24 mouse cellular contexts compared by ENCODE assay signal in the genomic region with DNA sequence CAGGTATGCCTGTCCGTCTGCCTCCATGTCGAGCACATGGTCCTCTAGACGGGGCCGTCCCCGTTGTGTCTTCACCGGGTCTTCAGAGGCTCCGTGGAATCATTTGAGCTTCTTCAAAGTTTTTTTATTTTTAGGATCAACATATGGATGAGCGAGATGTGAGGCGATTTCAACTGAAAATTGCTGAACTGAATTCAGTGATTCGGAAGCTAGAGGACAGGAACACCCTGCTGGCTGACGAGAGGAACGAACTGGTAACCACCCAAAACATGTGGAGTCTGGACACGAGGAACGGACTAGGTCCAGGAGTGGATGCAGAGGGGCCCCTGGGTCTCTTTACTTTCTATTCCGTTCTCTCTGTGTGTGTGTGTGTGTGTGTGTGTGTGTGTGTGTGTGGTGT. TPM values are rescaled to one million over a fixed set of nuclear protein-coding genes. Genes with fewer than 3 reads are reported as not detected.
DNase-seq lines count a peak whose midpoint lies in the region; ATAC-seq and TF ChIP-seq lines count a peak whose summit lies in the region.
"Had no signal": no experiment of that assay in that cellular context is flagged by ENCODE, and none has a peak within 500 bp of the region (broad histone marks: within the 10 kb centered on the region; RNA-seq: fewer than 3 reads in every experiment).

No protein-coding gene starts in this region.

- H3K9ac ChIP-seq in hindbrain, postnatal 0 days (replicated peaks; ENCODE audit: low read length), result no peak overlapping the region
- H3K9ac ChIP-seq in lung, embryonic 14.5 days, result no peak overlapping the region
- no peak overlapping the region for H3K9ac ChIP-seq in midbrain, postnatal 0 days (replicated peaks; ENCODE audit: low read length, poor library complexity, severe bottlenecking)
- H3K9ac ChIP-seq: embryonic facial prominence, embryonic 13.5 days; forebrain, embryonic 13.5 days; hindbrain, embryonic 13.5 days had no signal

- TF ChIP-seq POLR2A in lung, adult 2 months (IDR thresholded peaks at IDR 0.05; ENCODE audit: borderline replicate concordance, extremely low read depth, low read depth, low read length), result no peak
- TF ChIP-seq POLR2A in thymus, adult 2 months (IDR thresholded peaks at IDR 0.05; ENCODE audit: control insufficient read depth, extremely low read depth, insufficient read depth, low read length, poor library complexity), result no peak

- DNase-seq in hindbrain, postnatal 0 days (ENCODE audit: low spot score), result no peak
- no peak for DNase-seq in hindbrain, embryonic 10.5 days (ENCODE audit: low spot score)
- DNase-seq in lung, embryonic 14.5 days, result peak; percentile 52
- DNase-seq in lung, adult 2 months, result no peak
- DNase-seq in midbrain, postnatal 0 days (ENCODE audit: low spot score), result no peak
- DNase-seq in midbrain, embryonic 10.5 days (ENCODE audit: low spot score), result no peak
- DNase-seq in thymus, adult 2 months, result no peak
- DNase-seq: adrenal gland, postnatal 14 days; cerebellum, adult 18-20 months; cerebellum, adult 9-11 months; cerebellum, postnatal 36 days; gastrocnemius, postnatal 10 days; heart, adult 18-20 months; heart, postnatal 10 days; heart, postnatal 4 days had no signal

- peak; percentile 21; the same call in 1 of the 2 replicates for TF ChIP-seq CTCF in hindbrain, postnatal 0 days (IDR thresholded peaks at IDR 0.05; ENCODE audit: low read depth)
- peak; percentile 21; the same call in 1 of the 2 replicates for TF ChIP-seq CTCF in lung, embryonic 14.5 days (IDR thresholded peaks at IDR 0.05; ENCODE audit: low read depth)
- TF ChIP-seq CTCF in lung, adult 2 months (IDR thresholded peaks at IDR 0.05; ENCODE audit: insufficient read depth, low read length), result no peak
- peak; percentile 13; the same call in 1 of the 2 replicates for TF ChIP-seq CTCF in midbrain, postnatal 0 days (IDR thresholded peaks at IDR 0.05)
- no peak for TF ChIP-seq CTCF in thymus, adult 2 months (IDR thresholded peaks at IDR 0.05; ENCODE audit: borderline replicate concordance, control insufficient read depth, extremely low read depth, insufficient read depth, low read length, poor library complexity)

- no peaks in the 10 kb centered on the region for H3K36me3 ChIP-seq in hindbrain, postnatal 0 days (ENCODE audit: insufficient read depth, low read length)
- H3K36me3 ChIP-seq in hindbrain, embryonic 10.5 days, result no peaks in the 10 kb centered on the region
- no peaks in the 10 kb centered on the region for H3K36me3 ChIP-seq in lung, embryonic 14.5 days (ENCODE audit: insufficient read depth)
- H3K36me3 ChIP-seq in midbrain, postnatal 0 days (ENCODE audit: insufficient read depth, low read length), result peaks cover 3% of the 10 kb centered on the region; the same call in 1 of the 2 replicates
- H3K36me3 ChIP-seq in midbrain, embryonic 10.5 days, result no peaks in the 10 kb centered on the region
- peaks cover 32% of the 10 kb centered on the region for H3K36me3 ChIP-seq in thymus, adult 2 months (ENCODE audit: control insufficient read depth, insufficient read depth, low read length)
- H3K36me3 ChIP-seq: embryonic facial prominence, embryonic 13.5 days; heart, embryonic 10.5 days had no signal

- no peak overlapping the region for H3K4me3 ChIP-seq in hindbrain, postnatal 0 days (ENCODE audit: low read length)
- H3K4me3 ChIP-seq in hindbrain, embryonic 10.5 days, result no peak overlapping the region
- no peak overlapping the region for H3K4me3 ChIP-seq in lung, embryonic 14.5 days (ENCODE audit: low read depth, low read length)
- no peak overlapping the region for H3K4me3 ChIP-seq in lung, adult 2 months (replicated peaks; ENCODE audit: extremely low read depth, low read depth, low read length)
- no peak overlapping the region for H3K4me3 ChIP-seq in midbrain, postnatal 0 days (ENCODE audit: low read depth, low read length)
- H3K4me3 ChIP-seq in midbrain, embryonic 10.5 days, result no peak overlapping the region
- H3K4me3 ChIP-seq in thymus, adult 2 months (ENCODE audit: control insufficient read depth, insufficient read depth, low read length), result no peak overlapping the region
- H3K4me3 ChIP-seq: embryonic facial prominence, embryonic 13.5 days; forebrain, embryonic 13.5 days; heart, embryonic 10.5 days; hindbrain, embryonic 13.5 days had no signal

- 75% methylated on average over 15 of the region's 15 CpGs for WGBS in hindbrain, postnatal 0 days
- 79% methylated on average over 15 of the region's 15 CpGs for WGBS in hindbrain, embryonic 10.5 days
- WGBS in lung, embryonic 14.5 days, result 49% methylated on average over 15 of the region's 15 CpGs
- WGBS in lung, adult 2 months, result 66% methylated on average over 15 of the region's 15 CpGs
- WGBS in midbrain, postnatal 0 days, result 72% methylated on average over 15 of the region's 15 CpGs
- WGBS in midbrain, embryonic 10.5 days, result 78% methylated on average over 15 of the region's 15 CpGs
- WGBS in thymus, adult 2 months, result 98% methylated on average over 15 of the region's 15 CpGs

- no peaks in the 10 kb centered on the region for H3K27me3 ChIP-seq in hindbrain, postnatal 0 days (ENCODE audit: insufficient read depth, low read length)
- H3K27me3 ChIP-seq in hindbrain, embryonic 10.5 days (ENCODE audit: insufficient read depth, poor library complexity, severe bottlenecking), result no peaks in the 10 kb centered on the region
- no peaks in the 10 kb centered on the region for H3K27me3 ChIP-seq in lung, embryonic 14.5 days (ENCODE audit: insufficient read depth, low read length)
- H3K27me3 ChIP-seq in midbrain, postnatal 0 days (ENCODE audit: insufficient read depth, low read length), result no peaks in the 10 kb centered on the region
- H3K27me3 ChIP-seq in midbrain, embryonic 10.5 days (ENCODE audit: low read depth, poor library complexity, severe bottlenecking), result no peaks in the 10 kb centered on the region
- no peaks in the 10 kb centered on the region for H3K27me3 ChIP-seq in thymus, adult 2 months (ENCODE audit: control insufficient read depth, insufficient read depth, low read length)
- H3K27me3 ChIP-seq: Patski had no signal

- ATAC-seq in hindbrain, postnatal 0 days, result no peak
- ATAC-seq in lung, embryonic 14.5 days (ENCODE audit: insufficient read depth), result peak; percentile 70
- no peak for ATAC-seq in midbrain, postnatal 0 days (ENCODE audit: low FRiP score)
- ATAC-seq: activated CD4-positive, CD25-positive, alpha-beta regulatory T cell, adult 4 months; forebrain, embryonic 13.5 days had no signal

- no peak overlapping the region for H3K27ac ChIP-seq in hindbrain, postnatal 0 days
- no peak overlapping the region for H3K27ac ChIP-seq in hindbrain, embryonic 10.5 days
- peak overlapping the region; percentile 36; the same call in 1 of the 2 replicates for H3K27ac ChIP-seq in lung, embryonic 14.5 days (ENCODE audit: low read depth)
- no peak overlapping the region for H3K27ac ChIP-seq in midbrain, postnatal 0 days (ENCODE audit: low read depth, low read length)
- no peak overlapping the region for H3K27ac ChIP-seq in midbrain, embryonic 10.5 days (replicated peaks)
- no peak overlapping the region for H3K27ac ChIP-seq in thymus, adult 2 months (ENCODE audit: control insufficient read depth, insufficient read depth, low read length)
- H3K27ac ChIP-seq: embryonic facial prominence, embryonic 13.5 days; forebrain, embryonic 13.5 days; heart, embryonic 10.5 days; hindbrain, embryonic 13.5 days had no signal

- H3K4me1 ChIP-seq in hindbrain, postnatal 0 days (ENCODE audit: insufficient read depth, low read length), result peaks cover 4% of the 10 kb centered on the region; the same call in 1 of the 2 replicates
- peaks cover 8% of the 10 kb centered on the region for H3K4me1 ChIP-seq in hindbrain, embryonic 10.5 days (replicated peaks)
- no peaks in the 10 kb centered on the region for H3K4me1 ChIP-seq in lung, embryonic 14.5 days (ENCODE audit: insufficient read depth)
- no peaks in the 10 kb centered on the region for H3K4me1 ChIP-seq in lung, adult 2 months (ENCODE audit: control insufficient read depth, insufficient read depth, low read length)
- H3K4me1 ChIP-seq in midbrain, postnatal 0 days (ENCODE audit: insufficient read depth, low read length), result peaks cover 7% of the 10 kb centered on the region; the same call in 1 of the 2 replicates
- peaks cover 9% of the 10 kb centered on the region; the same call in 1 of the 2 replicates for H3K4me1 ChIP-seq in midbrain, embryonic 10.5 days
- peaks cover 10% of the 10 kb centered on the region for H3K4me1 ChIP-seq in thymus, adult 2 months (replicated peaks; ENCODE audit: control insufficient read depth, insufficient read depth, low read length)
- H3K4me1 ChIP-seq: embryonic facial prominence, embryonic 13.5 days; heart, embryonic 10.5 days had no signal

- no peaks in the 10 kb centered on the region for H3K9me3 ChIP-seq in hindbrain, postnatal 0 days (ENCODE audit: low read length)
- H3K9me3 ChIP-seq in hindbrain, embryonic 10.5 days, result no peaks in the 10 kb centered on the region
- no peaks in the 10 kb centered on the region for H3K9me3 ChIP-seq in lung, embryonic 14.5 days (ENCODE audit: low read depth, low read length)
- H3K9me3 ChIP-seq in midbrain, postnatal 0 days (ENCODE audit: low read length), result no peaks in the 10 kb centered on the region
- no peaks in the 10 kb centered on the region for H3K9me3 ChIP-seq in midbrain, embryonic 10.5 days (replicated peaks)
- H3K9me3 ChIP-seq: embryonic facial prominence, embryonic 13.5 days; forebrain, embryonic 13.5 days; heart, embryonic 10.5 days; hindbrain, embryonic 13.5 days had no signal

- H3K4me2 ChIP-seq in hindbrain, postnatal 0 days (ENCODE audit: low read depth, low read length), result no peak overlapping the region
- H3K4me2 ChIP-seq in lung, embryonic 14.5 days, result peak overlapping the region; percentile 38
- no peak overlapping the region for H3K4me2 ChIP-seq in midbrain, postnatal 0 days (ENCODE audit: low read depth, low read length, poor library complexity, severe bottlenecking)
- H3K4me2 ChIP-seq: embryonic facial prominence, embryonic 13.5 days; forebrain, embryonic 13.5 days; hindbrain, embryonic 13.5 days had no signal

RNA-seq across cellular contexts. Expression of a gene that starts 16.5 kb away (rescaled TPM):
- 17.4 and 20.0 TPM in 2 replicates for total RNA-seq in hindbrain, postnatal 0 days (2014; rRNA removed)
- 1.5 and 1.7 TPM in 2 replicates for polyA plus RNA-seq in hindbrain, postnatal 0 days (2015; fragmentation: Nextera tagmentation; extraction: Ambion mirVana)
- polyA plus RNA-seq in hindbrain, embryonic 10.5 days (2016; fragmentation: Nextera tagmentation; extraction: Ambion mirVana), result 0.08 TPM in 1 of 2 replicates, not detected in the other
- polyA plus RNA-seq in lung, embryonic 14.5 days (2014; fragmentation: Nextera tagmentation; extraction: Ambion mirVana), result not detected in 2 replicates
- polyA plus RNA-seq in lung, adult 2 months (2012; rRNA removed), result 0.28 and 0.38 TPM in 2 replicates
- total RNA-seq in midbrain, postnatal 0 days (2014; rRNA removed), result 19.4 and 29.5 TPM in 2 replicates
- 1.2 and 1.6 TPM in 2 replicates for polyA plus RNA-seq in midbrain, postnatal 0 days (2015; fragmentation: Nextera tagmentation; extraction: Ambion mirVana)
- 0.01 and 0.05 TPM in 2 replicates for polyA plus RNA-seq in midbrain, embryonic 10.5 days (2016; fragmentation: Nextera tagmentation; extraction: Ambion mirVana)
- 3.6 and 4.3 TPM in 2 replicates for polyA plus RNA-seq in thymus, adult 2 months (2012; rRNA removed)
- total RNA-seq: CH12.LX; gastrocnemius, postnatal 10 days; gastrocnemius, postnatal 4 days; heart, postnatal 10 days; heart, postnatal 4 days had no signal
- polyA plus RNA-seq: embryonic facial prominence, embryonic 13.5 days; heart, embryonic 10.5 days; heart, embryonic 14.5 days; Patski had no signal

Comparison
In these comparisons a context has a peak if more than half of its experiments do, and no peak if none do; other contexts are left out.
1. CTCF ChIP-seq: peak in hindbrain, postnatal 0 days (single experiment), lung, embryonic 14.5 days (single experiment) and midbrain, postnatal 0 days (single experiment); none in lung, adult 2 months (single experiment) and thymus, adult 2 months (single experiment).